Comparison of ENCODE assay signal across 8 mouse cellular contexts in genomic region chr10:80260642-80261584, GRCm38 (mm10). TPM values are rescaled to one million over a fixed set of nuclear protein-coding genes. Genes with fewer than 3 reads are reported as not detected.
A peak's percentile ranks its signal among the peaks of the same experiment; 100 is the strongest.
DNase-seq lines count a peak whose midpoint lies in the region; ATAC-seq lines count a peak whose summit lies in the region.

Gamt (minus strand) TSS chr10:80261012.
Dazap1 (plus strand) TSS chr10:80261486.

- peak within 1 kb of the TSS; percentile 70 for H3K9ac ChIP-seq in hindbrain, embryonic 12.5 days

- ATAC-seq in hindbrain, embryonic 12.5 days (ENCODE audit: low FRiP score): peak; percentile 80

- peak within 1 kb of the TSS; percentile 90 for H3K27ac ChIP-seq in hindbrain, embryonic 12.5 days

- no peaks in the 10 kb centered on the region for H3K9me3 ChIP-seq in hindbrain, embryonic 12.5 days (replicated peaks)

- DNase-seq in NIH3T3 (ENCODE audit: low read depth): peak; percentile 100
- DNase-seq in cerebellum, postnatal 10 days: peak; percentile 97 to 99
- DNase-seq in frontal cortex, postnatal 10 days (ENCODE audit: low spot score in 2 of 2): peak; percentile 87 to 92
- peak; percentile 86 to 95 for DNase-seq in layer of hippocampus, postnatal 14 days (ENCODE audit: low spot score in 2 of 2)
- peak; percentile 100 for DNase-seq in lung, postnatal 14 days
- peak; percentile 81 for DNase-seq in retina, adult 2 months (ENCODE audit: low read depth, low spot score)
- peak; percentile 90 for DNase-seq in thymus, postnatal 36 days

- H3K36me3 ChIP-seq in hindbrain, embryonic 12.5 days: peaks cover 28% of the 10 kb centered on the region

- H3K4me1 ChIP-seq in hindbrain, embryonic 12.5 days: peaks cover 43% of the 10 kb centered on the region

- WGBS in hindbrain, embryonic 12.5 days: under 1% methylated on average over 49 of the region's 49 CpGs

- H3K27me3 ChIP-seq in hindbrain, embryonic 12.5 days: no peaks in the 10 kb centered on the region

- H3K4me2 ChIP-seq in hindbrain, embryonic 12.5 days (replicated peaks): peak within 1 kb of the TSS; percentile 83

- peak within 1 kb of the TSS; percentile 43 for H3K4me3 ChIP-seq in hindbrain, embryonic 12.5 days

RNA-seq across cellular contexts. Expression of gene Gamt, which starts in this region (rescaled TPM):
- 26.6 and 29.6 TPM in 2 replicates for polyA plus RNA-seq in hindbrain, embryonic 12.5 days (2016; fragmentation: Nextera tagmentation; extraction: Ambion mirVana)
- 10 to 100 TPM; 39.9 to 43.7 TPM for total RNA-seq in layer of hippocampus, postnatal 14 days (2021)

RNA-seq across cellular contexts. Expression of gene Dazap1, which starts in this region (rescaled TPM):
- polyA plus RNA-seq in hindbrain, embryonic 12.5 days (2016; fragmentation: Nextera tagmentation; extraction: Ambion mirVana): 67.1 and 76.9 TPM in 2 replicates
- 10 to 100 TPM; 83.0 to 93.6 TPM for total RNA-seq in layer of hippocampus, postnatal 14 days (2021)

Comparison
In these comparisons a context has a peak if more than half of its experiments do, and no peak if none do; other contexts are left out.
1. Peak in every context shown above with its lines: DNase-seq, ATAC-seq, H3K4me3 ChIP-seq and H3K27ac ChIP-seq.